Mouse (Mus musculus): ENCODE measurements around the gene Mrpl28.

- TF ChIP-seq POLR2A (IDR thresholded peaks at IDR 0.05; ENCODE audit: insufficient read length, low read depth) (no peak), MAX (IDR thresholded peaks at IDR 0.05; ENCODE audit: low read depth) (no peak), E2F4 (IDR thresholded peaks at IDR 0.05; ENCODE audit: insufficient read depth) (no peak), USF1 (IDR thresholded peaks at IDR 0.05; ENCODE audit: low read depth) (no peak), TCF12 (IDR thresholded peaks at IDR 0.05; ENCODE audit: insufficient read depth, poor library complexity, severe bottlenecking) (no peak), MYOG (IDR thresholded peaks at IDR 0.05; ENCODE audit: control insufficient read depth in 1 of 3, insufficient read depth in 1 of 3, insufficient read length in 2 of 3, low read depth in 2 of 3) (no peak), POLR2AphosphoS2 (IDR thresholded peaks at IDR 0.05; ENCODE audit: insufficient read length, low read depth) (no peak), MYOD1 (IDR thresholded peaks at IDR 0.05; ENCODE audit: control insufficient read depth in 1 of 3, insufficient read length in 2 of 3, low read depth in 2 of 3) (no peak)
Observed at GRCm38 (mm10) chr17:26110156-26110555, 13.1 kb upstream of the Mrpl28 start.

Data from myocyte (in vitro differentiated cells).